Mouse (Mus musculus) urinary bladder, postnatal 36 days (tissue): ENCODE measurements around the gene C5ar2.
A peak's percentile ranks its signal among the peaks of the same experiment; 100 is the strongest.

Source experiments
- DNase-seq, 2 experiments: peaks; one replicate each; pipeline ENCODE4 v3.0.0; 2022; ENCODE audit warnings: low spot score in 2 of 2, mixed read lengths in 1 of 2

Gene C5ar2

GRCm38 (mm10) chr7:16201136-16201535 lies 42.8 kb downstream of the C5ar2 start:
- DNase-seq, result no peak

- DNase-seq, result no peak
Measured at GRCm38 (mm10) chr7:16198540-16198939, 45.4 kb downstream of the C5ar2 start.

- no peak for DNase-seq
Measured at GRCm38 (mm10) chr7:16197166-16197565, 46.8 kb downstream of the C5ar2 start.

- DNase-seq, result no peak
Measured at GRCm38 (mm10) chr7:16196616-16197015, 47.3 kb downstream of the C5ar2 start.

GRCm38 (mm10) chr7:16193702-16194101 lies 50.3 kb downstream of the C5ar2 start:
- DNase-seq, result no peak

DNA sequence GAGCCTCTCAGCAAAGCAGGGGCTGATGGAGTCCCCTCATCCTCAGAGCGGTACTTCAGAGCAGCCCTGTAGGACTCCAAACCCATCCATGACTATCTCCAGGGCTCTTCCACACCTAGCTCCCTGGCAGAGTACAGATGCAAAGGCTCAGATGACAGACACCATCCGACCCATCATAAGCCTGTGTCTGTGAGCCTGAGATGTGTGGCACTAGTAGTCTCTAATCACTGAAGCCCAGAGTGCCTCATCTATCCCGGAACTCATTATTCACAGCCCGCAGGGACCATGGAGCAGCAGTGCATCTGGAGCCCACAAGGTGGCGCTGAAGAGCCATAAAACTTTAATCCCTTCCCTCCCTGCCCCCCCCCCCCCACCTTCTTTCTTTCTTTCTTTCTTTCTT lies 51.6 kb downstream of the C5ar2 start:
- DNase-seq, result peak; percentile 46 to 76

DNA sequence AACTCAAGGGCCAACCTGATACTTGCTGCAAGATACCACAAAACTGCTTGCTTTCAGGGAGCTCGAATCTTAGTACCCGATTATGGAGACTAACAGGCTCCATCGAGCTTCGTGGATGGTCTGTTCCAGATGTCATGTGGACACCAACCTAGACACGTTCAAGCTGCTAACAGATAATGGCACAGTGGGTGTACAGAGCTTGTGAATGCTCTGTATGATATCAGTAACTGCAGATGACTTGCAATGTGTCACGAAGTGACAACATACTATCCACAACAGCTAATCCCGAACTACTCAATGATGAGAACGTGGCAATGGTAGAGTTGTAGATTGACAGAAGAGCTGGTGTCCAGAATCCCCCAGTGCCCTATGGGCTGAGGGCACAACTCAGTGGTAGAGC lies 56.5 kb downstream of the C5ar2 start:
- no peak for DNase-seq
